Mouse (Mus musculus) B cell, adult 2 months (primary cell): Measurements from ENCODE around the gene Lamb3.

Experiments
- DNase-seq, 2 experiments: peaks; one replicate each; pipeline ENCODE4 v3.0.0; 2022

Lamb3 gene

DNA sequence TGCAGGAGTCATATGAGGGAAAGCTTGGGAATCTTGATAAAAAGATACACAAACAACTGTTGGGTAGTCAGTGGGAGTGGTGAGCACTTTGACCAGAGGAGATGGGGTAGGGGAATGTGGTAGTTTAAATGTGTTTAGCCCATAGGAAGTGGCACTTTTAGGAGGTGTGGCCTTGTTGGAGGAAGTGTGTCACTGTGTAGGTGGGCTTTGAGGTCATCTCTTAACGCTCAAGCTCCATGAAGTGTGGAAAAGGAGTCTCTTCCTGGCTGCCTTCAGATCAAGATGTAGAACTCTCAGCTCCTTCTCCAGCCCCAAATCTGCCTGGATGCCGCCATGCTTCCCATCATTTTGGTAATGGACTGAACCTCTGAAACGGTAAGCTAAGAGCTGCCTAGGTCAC is at the start of gene Lamb3:
Gene Lamb3, plus strand, starts transcription at position 197 of the 400 bp plus-strand sequence.
- peak; percentile 49 to 52 for DNase-seq

DNA sequence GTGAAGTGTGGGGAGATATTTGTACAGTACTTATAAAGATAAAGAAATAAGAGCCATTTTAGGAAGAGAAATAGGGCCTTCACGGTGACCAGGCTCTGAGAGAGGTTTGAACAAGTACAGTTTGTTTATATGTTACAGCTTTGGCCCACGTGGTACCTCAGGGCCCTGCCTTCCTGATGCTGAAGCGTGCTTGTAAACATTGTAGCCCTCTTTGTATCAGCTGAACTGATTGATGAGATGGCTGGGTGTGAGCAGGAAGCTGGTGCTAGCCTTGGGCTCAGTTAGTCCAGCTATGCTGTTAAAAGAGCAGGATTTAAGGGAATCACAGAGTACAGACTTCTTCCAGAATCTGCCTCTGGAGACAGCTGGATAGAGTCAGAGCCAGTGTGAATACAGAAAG is 48.3 kb upstream of the Lamb3 start:
- DNase-seq = no peak

DNA sequence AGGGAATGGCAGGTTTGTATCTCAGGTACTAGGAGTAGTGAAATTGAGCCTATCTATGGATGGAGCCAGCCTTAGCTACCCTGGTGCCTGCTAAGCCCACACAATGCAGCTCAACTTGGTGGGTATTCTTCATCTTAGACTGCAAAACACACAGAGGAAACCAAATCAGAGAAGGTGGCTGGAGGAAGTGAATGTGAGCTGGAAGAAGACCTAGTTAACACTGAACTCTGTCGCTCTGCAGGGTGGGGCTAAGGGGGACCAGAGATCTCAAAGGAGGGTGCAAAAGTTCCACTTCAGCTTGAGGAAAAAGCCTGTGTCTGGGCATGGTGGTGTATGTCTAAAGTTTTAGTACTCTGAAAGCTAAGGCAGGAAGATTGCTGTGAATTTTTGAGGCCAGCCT is 47.9 kb upstream of the Lamb3 start:
- DNase-seq = no peak

DNA sequence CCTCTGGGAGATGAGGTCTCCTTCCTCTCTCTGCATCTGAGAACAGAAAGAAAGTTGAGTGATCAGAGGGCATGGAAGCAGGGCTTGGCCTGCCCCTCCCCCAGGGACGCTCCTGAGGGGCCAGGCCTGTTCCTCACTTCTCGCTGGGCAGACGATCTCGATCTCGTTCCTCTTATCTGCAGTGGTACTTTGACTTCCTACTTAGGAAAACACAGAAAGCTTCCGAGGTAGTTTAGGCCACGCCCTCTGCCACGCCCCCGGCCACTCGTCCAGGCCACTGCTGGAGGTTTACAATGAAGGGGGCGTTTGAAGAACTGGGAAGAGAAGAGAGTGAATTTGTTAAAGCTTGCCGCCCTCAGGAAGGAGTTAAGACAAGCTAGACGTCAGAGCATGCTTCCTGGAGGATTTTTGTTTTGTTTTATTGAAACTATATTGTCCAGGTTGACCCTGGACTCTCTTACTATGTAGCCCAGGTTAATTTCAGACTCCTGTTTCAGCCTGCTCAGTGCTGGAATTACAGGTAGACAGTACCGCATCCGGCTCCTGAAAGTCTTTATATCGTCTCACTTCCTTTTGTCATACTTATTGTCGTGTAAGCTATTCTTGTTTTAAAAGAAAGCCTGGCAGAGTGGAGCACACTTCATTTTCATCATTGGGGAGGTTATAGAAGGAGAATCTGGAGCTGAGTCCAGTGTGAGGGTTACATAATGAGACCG is 47.0 kb upstream of the Lamb3 start:
- peak; percentile 65 to 67 for DNase-seq

DNA sequence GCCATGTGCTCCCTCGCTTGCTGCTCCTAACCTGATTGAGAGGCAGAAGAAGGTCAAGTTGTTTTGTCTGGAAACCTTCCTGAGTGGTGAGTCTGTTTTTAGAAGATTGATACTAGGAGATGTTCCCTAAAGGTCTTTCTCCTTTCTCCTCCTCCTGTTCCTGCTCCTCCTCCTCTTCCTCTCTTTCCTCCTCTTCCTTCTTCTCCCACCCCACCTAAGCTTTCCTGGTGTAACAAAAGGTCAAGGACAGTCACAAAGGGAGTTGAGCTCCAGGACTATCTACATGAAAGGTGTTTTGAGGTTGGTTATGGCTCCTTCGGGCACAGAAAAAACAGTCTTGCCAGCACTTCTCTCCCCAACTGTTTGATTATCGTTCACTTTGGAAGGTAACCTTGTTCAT is 39.8 kb upstream of the Lamb3 start, which contains the start of gene A130010J15Rik:
Gene A130010J15Rik, plus strand, starts transcription at position 301 of the 400 bp plus-strand sequence.
- no peak for DNase-seq

DNA sequence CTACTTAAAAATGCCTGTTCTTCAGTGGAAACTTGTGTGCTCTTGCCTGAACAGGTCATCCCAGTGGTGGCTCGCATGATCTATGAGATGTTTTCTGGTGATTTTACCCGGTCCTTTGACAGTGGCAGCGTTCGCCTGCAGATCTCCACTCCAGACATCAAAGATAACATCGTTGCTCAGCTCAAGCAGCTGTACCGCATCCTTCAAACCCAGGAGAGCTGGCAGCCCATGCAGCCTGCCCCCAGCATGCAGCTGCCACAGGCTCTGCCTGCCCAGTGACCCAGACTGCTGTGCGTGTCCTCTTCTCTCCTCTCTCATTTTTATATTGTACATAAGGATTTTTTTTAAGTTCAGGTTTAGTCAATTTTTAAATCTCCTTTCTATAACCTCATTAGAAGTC is 38.3 kb upstream of the Lamb3 start:
- no peak for DNase-seq

DNA sequence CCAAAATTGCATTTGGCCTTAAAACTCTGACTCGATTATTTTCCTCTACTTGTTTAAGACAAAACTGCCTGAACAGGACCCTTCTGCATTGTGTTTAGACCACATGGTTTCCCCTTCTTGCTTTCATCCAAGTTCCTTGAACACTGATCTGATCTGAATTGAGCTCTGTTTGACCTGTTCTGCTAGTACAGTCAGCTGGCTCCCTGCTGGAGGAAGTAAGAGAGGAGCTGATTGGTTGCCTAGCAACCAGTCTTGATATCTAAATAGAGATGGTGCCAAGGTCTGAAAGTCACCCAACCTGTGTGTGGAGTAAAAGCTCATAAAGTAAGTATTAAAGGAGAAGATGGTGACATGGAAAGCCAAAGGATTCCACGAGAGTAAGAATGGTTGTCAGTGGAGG is 37.6 kb upstream of the Lamb3 start:
- DNase-seq = peak in 1 of 2 experiments; percentile 44

DNA sequence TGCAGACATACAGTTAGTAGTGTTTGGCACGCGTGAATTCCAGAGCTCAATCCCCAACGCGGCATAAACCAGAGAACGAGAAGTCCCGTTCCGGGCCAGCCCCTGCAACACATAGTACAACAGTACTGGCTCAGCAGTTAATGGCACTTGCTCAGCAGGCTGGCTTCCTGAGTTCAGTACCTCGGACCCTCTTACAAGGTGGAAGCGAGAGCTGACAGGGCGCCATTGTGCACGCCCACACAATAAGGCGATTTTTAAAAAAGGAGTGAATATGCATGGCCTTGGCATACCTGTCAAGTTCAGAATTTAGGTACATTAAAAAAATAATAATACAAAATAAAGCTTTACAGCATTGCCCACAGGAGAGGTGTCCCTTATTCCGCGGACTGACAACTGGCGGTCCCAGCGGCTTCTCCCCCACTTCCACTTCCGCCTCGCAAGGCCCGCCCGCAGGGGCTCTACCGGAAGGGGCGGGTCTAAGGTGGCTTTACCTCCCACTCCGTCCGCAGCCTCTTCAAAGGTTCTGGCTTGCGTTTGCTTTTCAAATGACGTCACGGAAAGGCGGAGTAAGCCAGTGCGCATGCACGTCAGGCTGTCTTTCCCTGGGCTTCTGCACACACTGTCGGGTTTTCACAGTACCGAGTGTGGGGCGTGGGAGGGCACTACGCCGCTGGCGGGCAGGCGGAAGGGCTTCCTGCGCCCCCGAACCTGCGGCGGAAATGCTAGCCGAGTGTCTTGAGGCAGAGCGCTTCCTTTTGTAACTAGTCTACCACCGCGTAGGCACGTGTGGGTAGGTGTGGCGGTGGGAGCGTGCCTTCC is 34.3 kb upstream of the Lamb3 start:
- peak; percentile 98 for DNase-seq

DNA sequence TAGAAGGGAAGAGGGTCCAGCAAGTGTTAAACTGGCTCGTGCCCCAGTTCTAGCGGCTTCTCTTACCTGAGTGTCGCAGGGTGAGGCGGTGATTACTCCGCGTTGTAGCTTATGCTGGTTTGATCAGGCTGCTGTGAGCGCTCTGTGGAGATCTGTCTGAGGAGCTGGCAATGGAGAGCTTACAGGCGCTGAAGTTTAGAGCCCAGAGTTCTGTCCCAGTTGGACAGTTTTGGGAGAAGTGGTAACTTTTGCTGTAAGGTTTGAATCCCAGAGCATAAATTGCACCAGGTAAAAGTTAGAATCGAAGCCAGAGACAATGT is 33.7 kb upstream of the Lamb3 start:
- no peak for DNase-seq

DNA sequence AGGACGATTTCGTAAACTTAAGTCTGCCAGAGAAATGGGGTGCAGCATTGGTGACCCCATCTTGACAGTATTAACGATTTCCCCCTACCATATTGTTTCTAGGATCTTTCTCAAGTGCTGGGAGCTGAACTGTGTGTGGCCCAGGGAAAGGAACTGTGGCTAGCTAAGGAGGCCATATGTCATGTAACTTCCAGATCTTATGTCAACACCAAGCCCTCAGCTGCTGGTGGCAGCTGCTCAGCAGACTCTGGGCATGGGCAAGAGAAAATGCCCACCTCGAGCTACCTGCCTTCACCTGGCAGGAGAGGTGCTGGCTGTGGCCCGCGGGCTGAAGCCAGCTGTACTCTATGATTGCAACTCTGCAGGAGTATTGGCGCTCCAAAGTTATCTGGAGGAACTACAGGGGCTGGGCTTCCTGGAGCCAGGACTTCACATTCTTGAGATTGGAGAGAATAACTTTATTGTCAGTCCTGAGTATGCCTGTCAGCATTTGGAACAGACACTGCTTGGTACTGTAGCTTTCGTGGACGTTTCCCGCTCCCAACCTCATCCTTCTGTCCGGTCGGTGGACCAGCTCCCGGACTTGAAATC is 33.3 kb upstream of the Lamb3 start:
- no peak for DNase-seq

DNA sequence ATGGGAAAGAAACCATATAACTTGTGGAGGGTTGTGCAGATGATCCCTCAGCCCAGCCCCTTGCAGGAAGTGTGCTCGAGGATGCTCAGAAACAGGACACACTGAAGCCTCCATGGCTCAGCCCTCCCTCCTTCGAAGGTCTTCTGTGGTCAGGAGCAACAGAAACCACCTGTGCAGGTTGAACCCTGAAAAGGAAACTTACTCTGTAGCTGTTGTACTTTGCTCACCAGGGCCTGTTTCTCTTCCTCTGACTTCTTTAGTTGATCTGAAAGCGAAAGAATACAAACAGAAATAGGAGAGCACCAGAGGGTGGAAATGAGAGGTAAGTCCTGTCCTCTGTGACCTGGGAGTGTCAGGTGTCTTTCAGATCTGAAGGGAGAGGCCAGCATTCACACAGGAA is 26.4 kb upstream of the Lamb3 start:
- peak; percentile 21 to 33 for DNase-seq

DNA sequence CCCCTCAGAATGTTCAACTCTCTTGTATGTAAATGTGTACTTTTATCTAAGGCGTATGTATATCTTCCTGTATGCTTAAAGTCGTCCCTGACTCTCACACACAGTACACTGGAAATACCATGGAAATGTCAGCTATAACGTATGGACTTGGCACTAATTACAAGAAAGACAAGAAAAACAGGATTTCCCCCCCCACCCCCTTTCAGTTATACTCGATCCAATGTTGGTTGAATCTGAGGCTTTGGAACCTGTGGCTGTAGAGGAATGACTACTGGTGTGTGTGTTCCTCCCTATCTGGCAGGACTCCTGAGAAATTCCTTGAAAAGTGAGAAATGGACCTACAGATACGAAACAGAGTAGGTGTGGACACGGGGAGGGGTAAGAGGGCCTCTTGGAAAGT is 19.2 kb upstream of the Lamb3 start:
- DNase-seq = no peak

DNA sequence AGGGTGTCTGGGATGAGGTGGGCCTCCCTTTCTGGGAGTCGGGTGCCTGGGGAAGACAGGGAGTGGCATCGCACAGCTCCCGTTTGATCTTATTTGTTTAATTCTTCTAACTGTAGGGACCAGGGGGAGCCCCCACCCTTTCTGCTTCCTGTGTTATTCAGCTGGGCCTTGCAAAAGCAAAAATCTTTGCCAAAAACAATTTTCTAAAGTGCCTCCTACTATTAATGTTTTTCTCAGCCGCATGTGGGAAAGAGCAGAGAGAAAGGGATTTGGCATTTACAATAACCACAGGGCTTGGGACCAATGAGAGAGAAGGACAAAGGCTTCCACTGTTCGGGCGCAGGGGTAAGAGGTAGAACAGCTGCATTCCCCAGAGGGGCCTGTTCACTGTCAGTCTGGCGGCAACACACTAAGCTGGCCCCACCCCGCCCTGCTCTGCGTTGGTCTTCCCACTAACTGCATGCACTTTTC is 18.3 kb upstream of the Lamb3 start:
- DNase-seq = peak; percentile 59

DNA sequence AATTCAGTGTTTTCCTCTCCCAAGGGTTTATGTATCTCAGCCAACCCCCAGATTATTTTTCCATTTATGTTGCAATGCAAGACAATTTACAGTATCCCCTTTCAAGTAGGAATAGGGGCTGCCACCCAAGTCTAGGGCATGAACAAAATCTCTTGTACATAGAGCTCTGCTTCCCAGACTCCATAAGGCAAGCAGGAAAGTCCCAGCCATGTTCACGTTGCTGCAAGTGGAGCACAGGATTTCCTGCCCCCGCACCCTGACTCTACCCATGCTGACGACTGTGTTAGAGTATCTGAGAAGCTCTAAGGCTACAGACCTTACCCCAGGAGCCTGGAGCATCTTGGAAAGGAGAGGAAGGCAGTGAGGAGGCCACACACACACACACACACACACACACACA is 17.7 kb upstream of the Lamb3 start:
- DNase-seq = no peak

DNA sequence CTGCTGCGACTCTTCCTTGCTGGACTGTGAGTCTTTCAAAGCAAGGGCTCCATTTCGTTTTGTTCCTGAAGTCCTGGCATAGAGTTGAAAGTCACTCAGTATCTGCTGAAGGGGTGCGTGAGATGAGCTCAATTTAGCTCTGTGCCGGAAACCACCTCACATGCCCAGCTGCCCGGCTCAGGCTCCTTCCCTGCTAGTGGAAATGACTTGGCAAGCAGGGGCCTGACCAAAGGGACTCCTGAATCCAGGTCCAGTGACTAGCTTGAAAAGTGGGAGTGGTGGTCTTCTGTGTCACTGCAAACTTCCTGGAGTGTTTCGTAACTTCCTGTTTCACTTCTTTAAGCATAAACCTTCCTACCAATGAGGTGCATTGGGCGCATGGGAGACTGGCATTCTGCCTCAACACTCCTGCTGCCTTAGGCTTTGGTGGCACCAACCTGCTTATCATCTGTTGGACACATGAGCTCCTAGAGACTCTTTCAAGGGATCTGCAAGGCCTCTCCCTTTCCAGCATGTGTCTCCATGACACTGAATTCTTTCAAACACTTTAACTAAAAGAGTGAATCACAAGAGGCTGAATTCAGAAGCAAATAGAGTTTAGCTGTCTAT is 15.7 kb upstream of the Lamb3 start:
- DNase-seq = peak in 1 of 2 experiments; percentile 26

DNA sequence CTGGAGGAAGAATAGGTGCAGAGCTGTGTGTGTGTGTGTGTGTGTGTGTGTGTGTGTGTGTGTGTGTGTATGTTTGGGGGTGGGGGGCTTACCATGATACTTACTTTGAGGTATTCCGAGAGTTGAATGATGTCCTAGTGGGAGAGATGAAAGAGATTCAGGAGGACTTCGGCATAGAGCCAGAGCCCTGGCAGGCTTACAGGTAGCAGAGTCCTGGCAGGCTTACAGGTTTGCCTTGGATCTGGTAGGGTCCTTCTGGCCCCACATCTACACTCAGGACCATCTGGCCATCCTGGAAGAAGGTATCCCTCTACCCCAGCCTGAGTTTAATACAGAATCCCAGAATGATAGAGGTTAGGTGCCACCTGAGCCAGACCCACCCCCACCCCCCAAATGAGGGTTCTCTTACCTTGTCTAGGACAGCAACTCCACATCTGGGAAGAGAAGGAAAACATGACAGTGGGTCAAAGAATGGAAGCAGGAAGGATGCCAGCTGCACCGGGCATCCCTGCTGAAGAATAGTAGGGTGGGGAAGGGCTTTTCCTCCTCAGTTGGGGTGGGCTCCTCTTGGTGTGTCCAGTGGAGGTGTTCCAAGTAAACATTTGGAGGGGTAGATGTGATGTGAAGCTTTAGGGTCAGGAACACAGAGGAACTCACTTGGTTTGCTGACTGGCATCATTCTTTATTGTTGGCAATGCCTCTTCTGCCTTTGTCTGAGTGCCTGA is 12.9 kb upstream of the Lamb3 start:
- DNase-seq = no peak

DNA sequence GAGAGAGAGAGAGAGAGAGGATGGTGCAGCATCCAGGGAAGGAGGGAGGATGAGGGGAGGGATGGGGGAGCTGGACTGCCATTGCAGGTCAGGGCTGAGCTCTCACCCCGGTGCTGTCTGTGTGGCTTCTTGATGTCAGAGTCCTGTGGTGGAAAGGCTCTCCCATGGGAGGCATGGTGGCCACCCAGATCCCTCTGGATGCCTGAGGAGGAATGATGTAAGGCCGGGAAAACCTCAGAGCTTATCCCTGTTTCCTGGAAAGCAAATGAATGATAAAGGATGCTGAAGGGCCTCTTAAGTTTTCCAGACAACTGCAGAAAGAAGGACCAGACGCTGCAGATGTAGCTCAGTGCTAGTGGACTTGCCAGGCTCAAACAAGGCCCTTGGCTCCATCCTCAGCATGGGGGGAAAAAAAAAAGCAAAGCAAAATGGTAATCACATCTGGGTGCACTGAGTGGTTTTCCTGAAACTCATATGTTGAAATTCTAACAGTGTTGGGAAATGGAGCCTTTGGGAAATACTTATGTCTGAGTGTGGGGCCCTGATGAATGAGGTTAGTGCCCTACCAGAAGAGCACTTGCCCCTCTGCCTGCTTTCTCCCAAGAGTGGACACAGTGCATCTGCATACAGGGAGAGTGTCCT is 12.2 kb upstream of the Lamb3 start:
- no peak for DNase-seq

DNA sequence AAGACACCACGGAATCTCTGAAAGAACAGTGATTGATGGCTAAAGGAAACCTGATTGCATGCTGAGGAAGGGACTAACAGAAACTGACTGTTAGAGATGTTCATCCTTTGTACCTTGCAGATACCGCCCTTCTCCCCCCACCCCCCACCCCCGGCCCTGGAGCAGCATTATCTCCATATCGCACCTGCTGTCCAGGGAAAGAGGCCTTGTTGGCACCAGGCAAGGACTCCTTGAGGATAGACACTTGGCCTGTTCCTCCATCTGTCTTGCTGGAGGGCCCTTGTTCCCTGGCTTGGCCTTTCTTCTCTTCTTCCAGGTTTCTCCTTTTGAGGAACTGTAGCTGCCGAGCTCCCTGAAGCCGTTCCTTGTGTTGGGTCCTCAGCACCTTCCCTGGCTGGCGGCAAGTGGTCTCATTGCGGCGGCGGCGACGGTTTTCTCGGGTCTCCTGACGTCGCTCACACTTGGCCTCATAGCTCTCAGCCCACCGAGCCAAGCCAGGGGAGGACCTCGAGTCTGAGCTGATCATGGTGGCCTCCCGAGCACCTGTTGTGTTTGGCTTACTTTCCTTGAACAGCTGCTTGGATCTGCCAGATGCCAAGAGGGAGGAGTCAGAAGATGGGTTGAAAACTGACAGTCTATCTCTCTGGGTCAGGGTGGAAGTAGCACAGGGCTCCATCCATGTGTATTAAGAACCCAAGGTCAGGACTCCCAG is 9.8 kb upstream of the Lamb3 start:
- no peak for DNase-seq

DNA sequence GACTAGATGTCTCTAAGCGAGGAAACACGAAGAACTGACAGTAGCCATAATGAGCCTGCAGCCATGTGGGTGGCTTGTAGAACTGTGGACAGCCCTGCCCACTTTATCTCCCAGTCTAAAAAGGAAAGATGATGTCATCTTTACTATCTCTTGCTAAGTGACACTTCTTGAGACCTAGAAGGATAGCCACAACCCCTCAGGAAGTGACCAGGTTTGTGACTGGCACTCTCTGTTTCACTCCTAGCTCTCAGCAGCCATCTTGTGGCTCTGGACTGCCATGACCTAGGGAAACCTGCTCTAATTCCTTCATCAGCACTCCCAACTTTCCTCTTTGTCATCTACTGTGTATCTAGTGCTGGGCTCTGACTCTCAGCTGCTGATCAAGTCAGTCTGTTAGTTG is 9.2 kb upstream of the Lamb3 start:
- DNase-seq = no peak

DNA sequence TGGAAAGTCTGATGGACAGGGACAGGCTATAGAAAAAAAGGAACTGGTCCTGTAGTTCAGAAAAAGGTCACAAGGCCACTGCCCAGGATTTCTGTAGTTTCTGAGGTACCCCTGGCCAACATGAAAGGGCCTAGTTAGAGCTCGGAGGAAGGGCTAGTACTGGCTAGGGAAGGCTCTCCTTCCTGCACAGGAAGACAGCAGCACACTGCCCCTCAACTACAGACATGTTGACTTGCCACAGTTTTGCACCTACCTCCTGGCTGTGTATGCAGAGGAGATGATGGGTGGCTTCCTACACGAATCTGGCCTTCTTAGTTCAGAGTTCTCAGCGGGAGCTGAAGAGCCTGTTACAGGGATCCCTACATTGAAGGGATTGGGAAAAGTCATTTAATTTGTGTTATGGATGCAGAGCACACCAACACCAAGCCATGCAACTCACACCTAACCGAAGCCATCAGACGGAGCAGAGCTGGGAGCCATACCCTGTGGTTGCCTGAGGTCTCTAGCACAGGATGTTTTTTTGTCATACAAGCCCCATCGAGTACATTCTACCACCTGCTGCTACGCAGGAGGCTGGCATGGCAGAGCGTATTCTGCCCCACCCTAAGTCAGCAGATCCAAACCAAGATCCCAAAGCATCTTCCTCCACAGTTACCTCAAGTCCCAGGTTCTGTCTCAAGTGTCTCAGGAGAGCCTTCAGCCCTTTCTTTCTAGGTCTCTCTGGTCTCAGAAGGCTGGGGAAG is 6.7 kb upstream of the Lamb3 start:
- peak in 1 of 2 experiments; percentile 54 for DNase-seq

DNA sequence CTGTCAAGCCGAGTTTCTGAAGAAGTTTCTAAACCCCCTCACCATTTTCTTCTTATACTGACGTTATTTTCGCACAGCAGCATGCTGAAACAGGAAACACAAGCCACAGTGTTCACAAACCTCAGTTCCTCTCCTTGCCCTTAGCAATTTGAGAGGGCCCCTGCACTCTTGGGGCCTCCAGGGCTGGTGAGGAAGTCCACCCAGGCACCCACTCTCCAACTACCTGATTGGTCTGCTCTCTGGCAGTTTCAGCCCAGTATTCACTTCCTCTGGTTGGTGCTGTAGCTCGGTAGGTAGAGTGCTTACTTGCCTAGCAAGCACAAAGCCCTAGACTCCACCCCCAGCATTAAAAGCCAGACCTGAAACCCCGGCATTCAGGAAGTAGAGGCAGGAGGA is 6.1 kb upstream of the Lamb3 start, which contains the start of gene Traf3ip3:
Gene Traf3ip3, minus strand, starts transcription at position 321 of the 396 bp plus-strand sequence.
- DNase-seq = peak; percentile 85 to 89
